Mouse (Mus musculus): ENCODE results near the gene Eva1c.

GRCm38 (mm10) chr16:90893019-90893418, 66.5 kb downstream of the Eva1c start:
- TF ChIP-seq GATA1 (IDR thresholded peaks at IDR 0.05; ENCODE audit: borderline replicate concordance, low read length) (no peak), CTCF (IDR thresholded peaks at IDR 0.05; ENCODE audit: low read depth, low read length) (no peak), POLR2AphosphoS5 (IDR thresholded peaks at IDR 0.05; ENCODE audit: insufficient replicate concordance, low read depth, low read length) (no peak), TAL1 (conservative IDR thresholded peaks at IDR 0.05; ENCODE audit: low read depth, low read length) (no peak), GATA2 (IDR thresholded peaks at IDR 0.05; ENCODE audit: borderline replicate concordance, low read depth, low read length) (no peak)
